Mouse (Mus musculus) G1E-ER4 (cell line): ENCODE results near the gene Kcnk3. TPM values are rescaled to one million over a fixed set of nuclear protein-coding genes. Genes with fewer than 3 reads are reported as not detected.

Source experiments
- GATA1 ChIP-seq: IDR thresholded peaks from one replicate; pipeline ENCODE4 v1.8.0; 2012; ENCODE audit warnings: low read length, inconsistent platforms
- polyA plus RNA-seq: library from polyadenylated mRNA; stranded (reverse); fragments of >175 nt; gene quantifications from 2 replicates; pipeline ENCODE4 v1.2.3, GENCODE M21; 2012

Gene Kcnk3
- polyA plus RNA-seq, 1 experiment = not detected

DNA sequence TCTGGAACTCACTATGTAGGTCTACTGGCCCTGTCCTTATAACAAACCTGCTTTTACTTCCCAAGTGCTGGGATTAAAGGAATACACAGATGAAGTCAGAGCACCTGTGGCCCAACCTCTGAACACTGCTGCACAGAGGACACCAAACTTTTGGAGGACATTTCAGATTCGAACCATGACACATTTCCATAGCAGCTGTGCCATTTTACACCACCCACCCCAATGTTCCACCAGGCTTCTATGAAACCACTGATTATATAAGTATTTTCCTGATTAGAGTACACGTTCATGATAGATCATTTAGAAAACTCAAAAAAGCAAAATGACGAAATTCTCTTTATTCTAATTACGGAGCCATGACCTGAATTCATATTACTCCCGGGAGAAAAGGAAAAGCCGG is 78.0 kb downstream of the Kcnk3 start:
- no peak for TF ChIP-seq GATA1

DNA sequence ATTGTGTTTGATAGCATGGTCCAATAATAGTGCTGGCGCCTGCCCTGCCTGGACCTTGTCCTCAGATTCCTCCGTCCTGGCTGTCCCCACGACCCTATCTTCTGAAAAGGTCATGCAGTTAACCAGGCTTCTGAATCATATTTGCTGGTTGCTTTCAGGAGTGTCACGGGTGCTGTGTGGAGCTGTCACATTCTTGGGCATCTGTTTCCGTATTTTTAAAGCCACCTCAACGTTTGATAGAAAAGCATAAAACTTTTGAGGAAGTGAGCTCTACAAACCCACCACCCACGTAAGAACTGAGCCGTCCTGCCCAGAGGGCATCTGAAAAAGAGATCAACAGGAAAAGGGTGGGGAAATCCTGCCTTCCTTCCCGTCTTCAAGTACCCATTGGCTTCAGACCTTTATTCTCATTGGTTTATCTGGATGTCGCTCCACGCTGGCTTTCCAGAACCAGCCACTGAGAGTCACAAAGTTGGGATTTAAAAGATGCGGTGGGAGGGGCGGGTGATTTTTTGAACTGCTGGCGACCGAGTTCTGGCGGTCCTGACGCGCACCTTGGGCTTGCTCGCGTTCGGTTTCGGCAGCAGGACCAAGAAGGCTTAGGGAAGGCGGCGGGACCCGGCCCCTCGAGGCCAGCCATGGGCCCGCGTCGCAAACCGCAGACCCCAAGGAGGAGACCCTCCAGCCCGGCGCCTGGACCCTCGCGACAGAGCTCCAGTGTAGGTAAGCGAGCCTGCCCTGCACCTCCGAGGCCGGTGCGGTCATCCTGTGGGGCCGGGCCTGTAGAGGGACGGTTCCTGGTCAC is 78.6 kb downstream of the Kcnk3 start, which contains the start of gene Cenpa:
TSS of gene Cenpa (plus strand) at position 387 of the 805 bp plus-strand sequence.
- no peak for TF ChIP-seq GATA1

DNA sequence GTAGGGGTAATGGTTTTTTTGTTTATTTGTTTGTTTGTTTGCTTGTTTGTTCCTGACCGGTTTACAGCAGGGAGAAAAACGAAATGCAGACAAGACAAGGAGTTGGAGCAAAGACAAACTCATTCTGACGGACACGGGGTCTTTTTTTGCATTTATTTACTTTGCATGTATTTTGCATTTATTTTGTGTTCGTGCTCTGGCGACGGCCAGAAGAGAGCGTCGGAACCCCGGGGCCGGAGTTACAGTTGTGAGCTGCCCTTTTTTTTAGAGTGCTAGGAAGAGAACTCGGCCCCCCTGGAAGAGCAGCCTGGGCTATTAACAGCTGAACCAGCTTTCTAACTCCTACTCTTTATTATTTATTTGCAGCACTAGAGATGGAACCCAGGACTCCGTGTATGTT is 79.2 kb downstream of the Kcnk3 start:
- no peak for TF ChIP-seq GATA1

DNA sequence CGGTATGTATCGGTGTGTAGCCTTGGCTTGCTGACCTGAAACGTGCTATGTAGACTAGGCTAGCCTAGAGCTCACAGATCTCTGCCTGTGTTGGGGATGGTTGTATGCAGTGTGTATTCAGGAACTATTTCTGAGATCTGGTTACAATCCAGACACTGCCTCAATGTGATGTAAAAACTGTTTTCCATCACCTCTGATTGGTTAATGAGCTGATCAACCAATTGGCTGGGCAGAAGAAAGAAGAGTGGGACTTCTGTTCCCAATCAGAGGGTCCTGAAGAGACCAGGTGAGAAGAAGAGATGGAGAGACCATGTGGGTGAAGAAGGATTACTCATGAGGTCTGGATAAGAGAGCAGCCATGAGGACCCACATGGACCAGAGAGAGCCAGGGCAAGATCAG is 79.7 kb downstream of the Kcnk3 start:
- TF ChIP-seq GATA1 = no peak

DNA sequence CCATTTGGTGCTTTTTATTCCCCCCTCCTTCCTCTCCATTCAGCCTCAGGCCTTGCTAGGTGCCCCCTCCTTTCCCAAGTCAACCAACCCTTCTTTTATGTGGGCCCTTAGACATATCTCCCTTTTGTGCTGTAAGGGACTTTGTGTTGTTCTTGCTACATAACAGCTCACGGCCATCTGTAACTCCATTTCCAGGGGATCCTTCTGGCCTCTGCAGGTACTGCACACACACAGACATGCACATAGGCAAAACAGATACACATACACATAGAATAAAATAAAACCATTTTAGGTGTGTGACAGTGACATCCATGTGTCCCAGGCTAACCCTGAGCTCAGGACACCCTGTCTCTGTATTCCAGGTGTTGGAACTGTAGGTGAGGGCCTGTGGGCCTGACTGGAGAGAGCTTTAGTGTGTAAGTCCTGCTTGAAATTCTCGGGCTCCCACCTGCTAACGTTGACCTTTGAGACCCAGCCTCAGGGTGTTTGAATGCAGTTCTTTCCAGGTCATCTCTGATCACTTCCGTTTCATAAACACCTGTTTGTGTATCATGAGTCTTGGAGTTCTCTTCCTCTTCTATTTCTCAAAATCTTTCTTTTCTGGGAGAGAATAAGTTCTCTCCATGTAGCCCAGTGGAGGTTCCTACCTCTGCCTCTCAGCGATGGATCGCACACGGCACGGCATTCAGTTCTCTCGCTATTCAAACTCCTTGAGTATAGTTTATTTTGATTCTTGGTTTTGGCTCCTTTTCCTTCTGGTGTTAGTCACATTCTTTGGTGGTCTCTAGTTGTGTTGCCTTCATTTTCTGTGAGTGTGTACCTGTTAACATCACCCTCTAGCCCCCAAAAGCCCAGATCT is 80.9 kb downstream of the Kcnk3 start:
- TF ChIP-seq GATA1 = no peak

DNA sequence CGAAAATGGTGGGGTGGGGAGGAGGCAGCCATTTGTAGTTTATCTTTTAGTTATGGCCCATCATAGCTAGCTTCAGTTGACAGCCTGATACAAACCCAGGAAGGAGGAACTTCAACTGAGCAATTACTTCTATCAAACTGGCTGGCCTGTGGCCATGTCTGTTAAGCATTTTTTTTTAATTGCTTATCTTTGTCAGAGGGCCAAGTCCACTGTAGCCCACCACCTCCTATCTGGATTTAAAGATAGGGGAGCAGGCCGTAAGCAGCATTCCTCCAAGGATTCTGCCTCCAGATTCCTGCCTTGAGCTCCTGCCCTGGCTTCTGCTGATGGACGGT is 81.5 kb downstream of the Kcnk3 start:
- no peak for TF ChIP-seq GATA1

DNA sequence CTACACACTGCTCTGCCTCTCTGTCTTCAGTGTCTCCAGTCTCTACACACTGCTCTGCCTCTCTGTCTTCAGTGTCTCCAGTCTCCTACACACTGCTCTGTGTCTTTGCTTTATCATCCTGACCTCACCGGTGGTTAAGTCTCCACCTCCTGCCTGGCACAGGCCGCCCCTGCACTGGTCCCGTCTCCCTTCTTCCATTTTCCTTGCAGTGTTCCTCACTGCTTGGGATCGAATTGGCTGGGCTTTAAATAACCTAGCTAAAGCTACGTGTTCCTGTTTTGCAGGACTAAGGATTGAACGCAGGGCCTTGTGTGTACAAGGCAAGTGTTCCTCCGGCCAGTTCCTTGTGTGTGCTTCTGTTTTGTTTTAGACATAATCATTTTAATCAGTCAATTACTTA is 82.1 kb downstream of the Kcnk3 start:
- TF ChIP-seq GATA1 = no peak

DNA sequence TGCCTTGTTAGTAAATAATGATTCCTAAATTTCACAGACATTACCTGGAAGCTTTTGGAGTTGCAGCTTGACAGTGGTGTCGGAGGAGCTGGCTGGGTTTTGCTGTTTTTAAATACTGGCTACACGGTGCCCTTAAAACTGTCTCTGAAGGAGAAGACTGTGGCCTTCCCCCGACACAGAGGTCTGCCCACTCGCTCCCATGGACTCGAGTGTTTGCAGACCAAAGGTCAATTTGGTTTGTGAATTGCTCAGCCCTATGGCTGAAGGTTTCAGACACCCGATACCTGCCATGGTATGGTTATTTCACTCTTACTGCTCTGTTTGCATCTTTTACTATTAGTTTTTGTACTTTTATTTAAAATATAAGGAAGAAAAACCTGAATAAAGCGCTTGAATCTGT is 86.0 kb downstream of the Kcnk3 start:
- no peak for TF ChIP-seq GATA1

Other genes with a start within 250 kb of the Kcnk3 start
- gene Otof, start 126.2 kb upstream of the Kcnk3 start, polyA plus RNA-seq = 0.12 TPM in 1 of 2 replicates, not detected in the other
- gene 1700001C02Rik, start 122.1 kb upstream of the Kcnk3 start, polyA plus RNA-seq = not detected in 2 replicates
- not detected in 2 replicates for gene Cib4, start 42.3 kb upstream of the Kcnk3 start, polyA plus RNA-seq
- gene Slc35f6, start 59.8 kb downstream of the Kcnk3 start, polyA plus RNA-seq = 10.7 and 16.1 TPM in 2 replicates
- gene Cenpa, start 78.6 kb downstream of the Kcnk3 start, polyA plus RNA-seq = 391 and 540 TPM in 2 replicates
- not detected in 2 replicates for gene Dpysl5, start 123.4 kb downstream of the Kcnk3 start, polyA plus RNA-seq
- gene Mapre3, start 226.5 kb downstream of the Kcnk3 start, polyA plus RNA-seq = not detected in 2 replicates